Mouse (Mus musculus) subcutaneous adipose tissue, adult 2 months (tissue): ENCODE data around the gene Slc7a3. TPM values are rescaled to one million over a fixed set of nuclear protein-coding genes. Genes with fewer than 3 reads are reported as not detected.

Source experiments
- polyA plus RNA-seq: library from polyadenylated mRNA; depleted of rRNA; stranded (reverse); fragments of >200 nt; gene quantifications from 2 replicates; pipeline ENCODE4 v1.2.3, GENCODE M21; 2012; ENCODE audit warnings: low replicate concordance; rRNA removed

Slc7a3 gene
- polyA plus RNA-seq = 1.0 and 3.1 TPM in 2 replicates

DNA sequence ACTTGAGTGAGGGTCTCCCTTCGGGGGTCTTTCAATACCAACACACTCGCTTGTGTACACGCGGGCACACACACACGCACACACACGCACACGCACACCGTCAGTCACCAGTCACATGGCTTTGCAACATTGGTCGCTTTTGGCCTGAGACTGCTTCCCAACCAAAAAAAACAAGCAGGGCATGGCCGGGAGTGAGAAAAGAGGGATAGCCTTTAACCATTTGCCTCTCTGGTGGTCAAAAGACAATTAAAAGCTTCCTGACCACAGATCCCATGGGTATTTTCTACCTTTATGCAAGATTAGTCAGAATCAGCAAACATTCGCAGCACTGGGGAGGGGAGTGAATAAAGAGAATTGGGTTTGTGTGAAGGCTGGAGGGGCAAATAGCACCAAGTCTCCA, at the start of gene Slc7a3:
Slc7a3 (minus strand) TSS at position 101 of the 400 bp plus-strand sequence.

DNA sequence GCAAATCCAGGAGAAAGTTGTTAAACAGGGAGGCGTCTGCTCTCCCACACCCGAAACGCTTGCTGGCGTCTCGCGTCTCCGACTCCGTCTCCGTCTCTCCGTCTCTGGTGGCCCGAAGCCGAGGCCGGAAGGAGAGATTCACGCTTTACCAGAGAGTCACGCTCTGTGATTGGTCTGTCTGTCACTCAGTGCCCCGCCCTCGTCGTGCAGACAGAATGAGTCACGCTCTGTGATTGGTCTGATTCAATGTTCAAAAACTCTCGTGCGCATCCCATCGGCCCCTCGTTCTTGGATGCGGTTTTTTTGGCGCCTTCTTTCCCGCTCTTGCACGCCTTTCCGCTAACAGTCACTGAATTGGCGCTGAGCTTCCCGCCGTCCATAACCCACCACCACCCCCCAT, 26.3 kb downstream of the Slc7a3 start, which contains the start of gene Tex11:
Tex11 (minus strand) TSS at position 127 of the 400 bp plus-strand sequence.

Other genes with a start within 250 kb of the Slc7a3 start
- gene Tex11, start 26.4 kb downstream of the Slc7a3 start, polyA plus RNA-seq = not detected in 2 replicates
- 19.1 and 27.4 TPM in 2 replicates for gene Snx12, start 136.5 kb upstream of the Slc7a3 start, polyA plus RNA-seq
- 49.5 and 50.2 TPM in 2 replicates for gene Foxo4, start 168.5 kb upstream of the Slc7a3 start, polyA plus RNA-seq
- 0.34 TPM in 1 of 2 replicates, not detected in the other for gene Gm614, start 178.0 kb upstream of the Slc7a3 start, polyA plus RNA-seq
- gene Il2rg, start 182.2 kb upstream of the Slc7a3 start, polyA plus RNA-seq = 21.5 and 23.4 TPM in 2 replicates
- not detected in 2 replicates for gene Gm20489, start 183.0 kb upstream of the Slc7a3 start, polyA plus RNA-seq
- 98.8 and 147 TPM in 2 replicates for gene Med12, start 188.0 kb upstream of the Slc7a3 start, polyA plus RNA-seq
- gene Nlgn3, start 213.1 kb upstream of the Slc7a3 start, polyA plus RNA-seq = 0.20 and 2.4 TPM in 2 replicates